Mouse (Mus musculus): ENCODE data around the gene Cst6. TPM values are rescaled to one million over a fixed set of nuclear protein-coding genes. Genes with fewer than 3 reads are reported as not detected.
"Not testable (repeated sequence)": the region's sequence is repeated elsewhere in the genome, so short reads cannot be mapped to it uniquely, and the experiment has no call there.

Gene Cst6
- total RNA-seq (2014; fragmentation: Nextera tagmentation), result not detected in 2 replicates
- 0.05 and 0.06 TPM in 2 replicates for total RNA-seq (2017)
- not detected in 2 replicates for polyA plus RNA-seq (2012)

- DNase-seq (ENCODE audit: low spot score); H3K4me1 ChIP-seq (ENCODE audit: insufficient read depth, low read depth, low read length); H3K4me3 ChIP-seq (ENCODE audit: low read depth, low read length); H3K36me3 ChIP-seq (replicated peaks); H3K9me3 ChIP-seq (replicated peaks); ATAC-seq (ENCODE audit: extremely low read depth, insufficient number of reproducible peaks, low FRiP score, poor library complexity, severe bottlenecking): not testable (repeated sequence)
- H3K27me3 ChIP-seq (ENCODE audit: insufficient read depth, low read length), result peaks cover 74% of the 10 kb centered on the region
These were observed at the start of gene Cst6 for GRCm38 (mm10) chr19:5349502-5349873. Cst6 (minus strand) TSS chr19:5349574.

GRCm38 (mm10) chr19:5395371-5395770 lies 46.0 kb upstream of the Cst6 start:
- TF ChIP-seq POLR2AphosphoS5 (IDR thresholded peaks at IDR 0.05; ENCODE audit: insufficient replicate concordance, low read depth, low read length), result no peak
- TF ChIP-seq TAL1 (conservative IDR thresholded peaks at IDR 0.05; ENCODE audit: low read depth, low read length), result no peak
- TF ChIP-seq CTCF (IDR thresholded peaks at IDR 0.05; ENCODE audit: low read depth, low read length), result no peak
- no peak for TF ChIP-seq GATA2 (IDR thresholded peaks at IDR 0.05; ENCODE audit: borderline replicate concordance, low read depth, low read length)
- TF ChIP-seq GATA1 (IDR thresholded peaks at IDR 0.05; ENCODE audit: borderline replicate concordance, low read length), result no peak
- no peak for DNase-seq (ENCODE audit: low spot score)
- Histone ChIP-seq H3K4me3 (ENCODE audit: low read depth, low read length) (no peak overlapping the region), H3K27me3 (ENCODE audit: insufficient read depth, low read length) (0 out of 2 replicates have a peak, but pooled peaks cover 7% of the 10 kb centered on the region), H3K9me3 (replicated peaks) (no peaks in the 10 kb centered on the region), H3K4me1 (ENCODE audit: insufficient read depth, low read depth, low read length) (peaks cover 22% of the 10 kb centered on the region), H3K36me3 (replicated peaks) (peaks cover 17% of the 10 kb centered on the region)
- no peak for ATAC-seq (ENCODE audit: extremely low read depth, insufficient number of reproducible peaks, low FRiP score, poor library complexity, severe bottlenecking)

- TF ChIP-seq CTCF (IDR thresholded peaks at IDR 0.05; ENCODE audit: low read depth, low read length), result no peak
- no peak for TF ChIP-seq GATA2 (IDR thresholded peaks at IDR 0.05; ENCODE audit: borderline replicate concordance, low read depth, low read length)
- no peak for TF ChIP-seq TAL1 (conservative IDR thresholded peaks at IDR 0.05; ENCODE audit: low read depth, low read length)
- TF ChIP-seq POLR2AphosphoS5 (IDR thresholded peaks at IDR 0.05; ENCODE audit: insufficient replicate concordance, low read depth, low read length), result no peak
- no peak for TF ChIP-seq GATA1 (IDR thresholded peaks at IDR 0.05; ENCODE audit: borderline replicate concordance, low read length)
- peaks cover 27% of the 10 kb centered on the region for H3K4me1 ChIP-seq (ENCODE audit: insufficient read depth, low read depth, low read length)
- 0 out of 2 replicates have a peak, but pooled peaks cover 2% of the 10 kb centered on the region for H3K27me3 ChIP-seq (ENCODE audit: insufficient read depth, low read length)
- DNase-seq (ENCODE audit: low spot score), result no peak
- no peak for ATAC-seq (ENCODE audit: extremely low read depth, insufficient number of reproducible peaks, low FRiP score, poor library complexity, severe bottlenecking)
- peaks cover 19% of the 10 kb centered on the region for H3K36me3 ChIP-seq (replicated peaks)
- H3K4me3 ChIP-seq (ENCODE audit: low read depth, low read length), result no peak overlapping the region
- no peaks in the 10 kb centered on the region for H3K9me3 ChIP-seq (replicated peaks)
These were observed 44.8 kb upstream of the Cst6 start for GRCm38 (mm10) chr19:5394168-5394567.

- Histone ChIP-seq H3K9me3 (replicated peaks) (no peaks in the 10 kb centered on the region), H3K36me3 (replicated peaks) (peaks cover 19% of the 10 kb centered on the region), H3K4me1 (ENCODE audit: insufficient read depth, low read depth, low read length) (peaks cover 28% of the 10 kb centered on the region), H3K4me3 (ENCODE audit: low read depth, low read length) (no peak overlapping the region), H3K27me3 (ENCODE audit: insufficient read depth, low read length) (0 out of 2 replicates have a peak, but pooled peaks cover 2% of the 10 kb centered on the region)
- TF ChIP-seq POLR2AphosphoS5 (IDR thresholded peaks at IDR 0.05; ENCODE audit: insufficient replicate concordance, low read depth, low read length), result no peak
- TF ChIP-seq GATA2 (IDR thresholded peaks at IDR 0.05; ENCODE audit: borderline replicate concordance, low read depth, low read length), result no peak
- TF ChIP-seq CTCF (IDR thresholded peaks at IDR 0.05; ENCODE audit: low read depth, low read length), result no peak
- TF ChIP-seq TAL1 (conservative IDR thresholded peaks at IDR 0.05; ENCODE audit: low read depth, low read length), result no peak
- TF ChIP-seq GATA1 (IDR thresholded peaks at IDR 0.05; ENCODE audit: borderline replicate concordance, low read length), result no peak
- ATAC-seq (ENCODE audit: extremely low read depth, insufficient number of reproducible peaks, low FRiP score, poor library complexity, severe bottlenecking) (no peak), DNase-seq (ENCODE audit: low spot score) (no peak)
These were observed 43.5 kb upstream of the Cst6 start for GRCm38 (mm10) chr19:5392892-5393291.

- H3K4me1 ChIP-seq (ENCODE audit: insufficient read depth, low read depth, low read length), result peaks cover 50% of the 10 kb centered on the region
- DNase-seq (ENCODE audit: low spot score), result no peak
- no peaks in the 10 kb centered on the region for H3K9me3 ChIP-seq (replicated peaks)
- H3K4me3 ChIP-seq (ENCODE audit: low read depth, low read length), result peak overlapping the region; percentile 96
- no peaks in the 10 kb centered on the region for H3K27me3 ChIP-seq (ENCODE audit: insufficient read depth, low read length)
- no peak for TF ChIP-seq GATA1 (IDR thresholded peaks at IDR 0.05; ENCODE audit: borderline replicate concordance, low read length)
- TF ChIP-seq GATA2 (IDR thresholded peaks at IDR 0.05; ENCODE audit: borderline replicate concordance, low read depth, low read length), result no peak
- TF ChIP-seq POLR2AphosphoS5 (IDR thresholded peaks at IDR 0.05; ENCODE audit: insufficient replicate concordance, low read depth, low read length), result no peak
- no peak for TF ChIP-seq CTCF (IDR thresholded peaks at IDR 0.05; ENCODE audit: low read depth, low read length)
- no peak for TF ChIP-seq TAL1 (conservative IDR thresholded peaks at IDR 0.05; ENCODE audit: low read depth, low read length)
- ATAC-seq (ENCODE audit: extremely low read depth, insufficient number of reproducible peaks, low FRiP score, poor library complexity, severe bottlenecking), result no peak
- peaks cover 37% of the 10 kb centered on the region for H3K36me3 ChIP-seq (replicated peaks)
These were observed 41.0 kb upstream of the Cst6 start for GRCm38 (mm10) chr19:5390416-5390815.

- TF ChIP-seq CTCF (IDR thresholded peaks at IDR 0.05; ENCODE audit: low read depth, low read length), result no peak
- TF ChIP-seq GATA2 (IDR thresholded peaks at IDR 0.05; ENCODE audit: borderline replicate concordance, low read depth, low read length), result no peak
- no peak for TF ChIP-seq TAL1 (conservative IDR thresholded peaks at IDR 0.05; ENCODE audit: low read depth, low read length)
- TF ChIP-seq GATA1 (IDR thresholded peaks at IDR 0.05; ENCODE audit: borderline replicate concordance, low read length), result no peak
- TF ChIP-seq POLR2AphosphoS5 (IDR thresholded peaks at IDR 0.05; ENCODE audit: insufficient replicate concordance, low read depth, low read length), result no peak
- DNase-seq (ENCODE audit: low spot score), result peak; percentile 88
- Histone ChIP-seq H3K36me3 (replicated peaks) (peaks cover 45% of the 10 kb centered on the region), H3K4me1 (ENCODE audit: insufficient read depth, low read depth, low read length) (peaks cover 52% of the 10 kb centered on the region), H3K27me3 (ENCODE audit: insufficient read depth, low read length) (no peaks in the 10 kb centered on the region), H3K4me3 (ENCODE audit: low read depth, low read length) (peak overlapping the region; percentile 96), H3K9me3 (replicated peaks) (no peaks in the 10 kb centered on the region)
- peak; percentile 43 for ATAC-seq (ENCODE audit: extremely low read depth, insufficient number of reproducible peaks, low FRiP score, poor library complexity, severe bottlenecking)
These were observed 40.3 kb upstream of the Cst6 start for GRCm38 (mm10) chr19:5389647-5390046.

Measured in G1E (cell line).